Mouse (Mus musculus) hindbrain, embryonic 13.5 days (tissue): ENCODE results near the gene Sgcg. TPM values are rescaled to one million over a fixed set of nuclear protein-coding genes. Genes with fewer than 3 reads are reported as not detected.

Experiments
- ATAC-seq: fragments of 200-750 bp; cut with Nextera tagmentation; 2 replicates; pipeline ENCODE4 v1.8.0; 2017; ENCODE audit warnings: moderate TSS enrichment; ENCODE audit not compliant: low FRiP score
- H3K27ac ChIP-seq: fragments of 300-500 bp; sonication (generic); 2 replicates; pipeline ENCODE4 v1.5.1; 2015; ENCODE audit warnings: inconsistent platforms, mild to moderate bottlenecking, moderate library complexity
- H3K27me3 ChIP-seq: fragments of 300-500 bp; sonication (generic); 2 replicates; pipeline ENCODE4 v1.6.1; 2015; ENCODE audit warnings: mild to moderate bottlenecking, inconsistent platforms
- H3K36me3 ChIP-seq: fragments of 300-500 bp; sonication (generic); 2 replicates; pipeline ENCODE4 v1.6.1; 2015; ENCODE audit warnings: mild to moderate bottlenecking, inconsistent platforms
- H3K4me1 ChIP-seq: fragments of 300-500 bp; sonication (generic); replicated peaks from 2 replicates; pipeline ENCODE4 v1.6.1; 2015; ENCODE audit warnings: inconsistent platforms
- H3K4me2 ChIP-seq: fragments of 300-500 bp; sonication (generic); 2 replicates; pipeline ENCODE4 v1.6.1; 2015; ENCODE audit warnings: inconsistent platforms, mild to moderate bottlenecking, moderate library complexity
- H3K4me3 ChIP-seq: fragments of 300-500 bp; sonication (generic); 2 replicates; pipeline ENCODE4 v1.5.1; 2015; ENCODE audit warnings: mild to moderate bottlenecking, inconsistent platforms
- H3K9ac ChIP-seq: fragments of 300-500 bp; sonication (generic); 2 replicates; pipeline ENCODE4 v1.6.1; 2015; ENCODE audit warnings: mild to moderate bottlenecking, inconsistent platforms
- H3K9me3 ChIP-seq: fragments of 300-500 bp; sonication (generic); 2 replicates; pipeline ENCODE4 v1.6.1; 2016; ENCODE audit warnings: inconsistent platforms
- WGBS: fragments of 180-500 bp; shearing (Covaris S2); methylation state at CpG from one replicate; pipeline ENCODE4 v1.1.7; 2015; 5-methylcytosine and 5-hydroxymethylcytosine counted together
- polyA plus RNA-seq: library from polyadenylated mRNA; unstranded; fragments of >200 nt; fragmentation: Nextera tagmentation; extraction: Ambion mirVana; gene quantifications from 2 replicates; pipeline ENCODE4 v1.2.1, GENCODE M21; 2015

Sgcg gene
- polyA plus RNA-seq, 1 experiment from 2014 or later = 0.16 TPM

GRCm38 (mm10) chr14:61171261-61171970, 86.9 kb downstream of the Sgcg start:
- ATAC-seq = no peak
- WGBS = 88% methylated on average over 5 of the region's 5 CpGs
- no peaks in the 10 kb centered on the region for H3K36me3 ChIP-seq
- H3K9me3 ChIP-seq = no peaks in the 10 kb centered on the region
- H3K4me3 ChIP-seq = no peak overlapping the region
- H3K4me2 ChIP-seq = no peak overlapping the region
- H3K9ac ChIP-seq = no peak overlapping the region
- peaks cover 9% of the 10 kb centered on the region for H3K27me3 ChIP-seq
- peaks cover 29% of the 10 kb centered on the region for H3K4me1 ChIP-seq
- no peak overlapping the region for H3K27ac ChIP-seq

Other genes with a start within 250 kb of the Sgcg start
- 31.5 and 35.1 TPM in 2 replicates for gene Tnfrsf19, start 212.0 kb downstream of the Sgcg start, polyA plus RNA-seq
- gene Sacs, start 120.0 kb downstream of the Sgcg start, polyA plus RNA-seq = 7.9 and 8.1 TPM in 2 replicates
- 0.36 and 0.43 TPM in 2 replicates for gene Arl11, start 51.3 kb upstream of the Sgcg start, polyA plus RNA-seq
- 10.3 and 10.7 TPM in 2 replicates for gene Ebpl, start 101.9 kb upstream of the Sgcg start, polyA plus RNA-seq
- gene Kpna3, start 181.4 kb upstream of the Sgcg start, polyA plus RNA-seq = 74.3 and 75.1 TPM in 2 replicates